Mouse (Mus musculus) thymus, postnatal 4 days (tissue): Measurements from ENCODE around the gene Ryr1.

ENCODE experiments used
- DNase-seq: peaks from one replicate; pipeline ENCODE4 v3.0.0; 2021

Gene Ryr1

DNA sequence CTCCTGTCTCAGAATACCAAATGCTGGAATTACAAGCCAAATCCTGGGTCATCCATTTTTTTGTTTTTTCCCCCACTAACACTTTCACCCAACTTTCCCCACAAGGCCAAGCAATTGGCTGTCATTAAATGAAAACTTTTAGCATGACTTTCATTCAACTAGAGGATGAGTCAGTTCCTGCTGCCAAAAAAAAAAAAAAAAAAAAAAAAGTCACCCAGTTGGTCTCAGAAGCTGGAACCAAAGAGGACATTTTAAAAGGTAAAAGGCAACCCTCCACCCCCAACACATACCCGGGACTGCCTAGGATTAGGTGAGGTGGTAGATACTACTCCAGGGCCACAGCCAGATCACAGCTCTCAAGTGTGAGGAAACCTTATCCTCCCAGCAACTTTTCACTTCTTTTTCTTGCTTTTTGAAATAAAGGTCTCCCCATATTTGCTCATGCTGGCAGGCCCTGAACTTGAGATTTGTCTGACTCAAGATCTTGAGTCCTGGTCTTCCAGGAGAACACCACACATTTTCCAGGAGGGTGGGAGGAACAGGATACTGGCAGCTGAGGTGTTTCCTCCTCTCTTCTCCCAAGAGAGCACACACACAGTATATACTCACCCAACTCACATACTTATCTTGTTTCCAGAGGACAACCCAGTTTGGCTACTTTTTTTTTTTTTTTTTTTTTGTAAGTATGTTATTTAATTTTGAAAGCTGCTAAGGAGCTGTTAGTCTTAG is 166.8 kb downstream of the Ryr1 start:
- DNase-seq: no peak

GRCm38 (mm10) chr7:28957286-28957685 is 167.7 kb downstream of the Ryr1 start:
- DNase-seq: no peak

DNA sequence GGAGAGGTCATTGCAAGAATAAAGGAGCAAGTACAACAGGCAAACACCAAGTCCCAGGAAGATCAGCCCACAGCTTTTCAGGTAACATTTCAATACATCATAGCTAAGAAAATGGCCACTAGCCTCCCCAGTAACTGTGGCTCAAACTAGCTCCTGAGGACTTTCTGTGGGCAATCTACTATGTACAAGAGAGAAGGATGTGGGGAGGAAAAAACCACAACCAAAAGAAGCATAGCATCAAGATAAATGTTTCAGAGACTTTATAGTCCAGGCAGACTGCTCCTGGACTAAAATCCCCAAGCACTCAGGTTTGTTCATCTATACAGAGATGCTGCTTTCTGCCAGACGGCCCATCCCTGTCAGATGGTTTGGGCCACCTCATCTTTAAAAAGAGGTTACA is 168.7 kb downstream of the Ryr1 start:
- DNase-seq: no peak

- no peak for DNase-seq
Observed at GRCm38 (mm10) chr7:28955295-28955897, 169.6 kb downstream of the Ryr1 start.

DNA sequence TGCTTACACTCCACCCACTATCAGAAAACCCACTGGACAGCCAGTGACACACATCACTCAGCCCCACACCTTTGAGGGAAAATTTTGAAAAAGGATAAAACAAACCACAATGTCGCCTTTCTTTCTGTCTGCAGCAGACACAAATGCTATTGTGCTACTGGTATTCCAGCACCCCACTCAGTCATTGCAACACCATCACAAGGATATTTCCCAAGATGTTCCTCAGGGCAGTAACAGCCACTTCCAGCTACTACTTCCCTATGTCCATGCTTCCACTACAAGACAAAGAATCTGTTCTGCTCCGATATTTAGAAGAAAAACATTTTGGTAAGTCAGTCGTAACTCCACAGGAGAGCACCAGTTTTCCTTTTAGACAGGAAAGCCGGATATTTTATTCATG is 170.2 kb downstream of the Ryr1 start:
- no peak for DNase-seq

DNA sequence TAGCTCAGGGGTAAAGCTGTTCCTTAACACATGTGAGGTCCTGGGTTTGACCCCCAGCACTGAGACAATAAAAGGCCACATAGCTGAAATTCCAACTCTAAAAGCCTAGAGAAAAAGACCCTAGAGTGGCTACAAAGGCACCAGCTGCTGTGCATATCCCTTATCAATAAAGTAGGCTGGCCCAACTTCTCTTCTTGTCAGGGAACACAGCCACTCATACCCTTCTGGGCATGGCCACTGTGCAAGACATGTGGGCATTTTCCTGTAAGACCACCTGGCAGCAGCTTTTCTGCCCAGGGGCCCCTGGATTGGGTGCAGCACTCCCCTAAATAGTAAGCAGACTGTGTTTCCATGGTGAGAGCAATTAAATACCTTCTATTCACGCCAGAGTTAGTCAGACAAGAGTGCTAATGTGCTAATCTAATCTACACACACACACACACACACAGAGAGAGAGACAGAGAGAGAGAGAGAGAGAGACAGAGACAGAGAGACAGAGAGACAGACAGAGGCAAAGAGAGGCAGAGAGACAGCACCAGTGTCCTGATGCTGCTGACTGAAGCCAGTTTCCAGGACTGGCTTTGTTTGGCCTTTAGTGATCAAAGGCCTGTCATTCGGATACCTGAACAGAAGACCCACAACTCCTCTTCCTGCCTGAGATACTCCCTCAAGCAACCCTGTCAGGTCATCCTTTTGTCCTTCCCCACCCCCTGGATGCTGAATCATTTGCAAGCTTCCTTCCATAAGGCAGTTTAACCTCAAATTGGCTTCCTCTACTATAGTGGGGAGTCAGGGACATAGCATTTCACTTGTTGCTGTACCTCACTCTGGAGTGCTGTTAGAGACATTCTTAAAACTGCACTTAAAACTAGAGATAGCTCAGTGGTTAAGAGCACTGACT is 171.3 kb downstream of the Ryr1 start:
- no peak for DNase-seq
